Mouse (Mus musculus): ENCODE results near the gene Ccdc12. TPM values are rescaled to one million over a fixed set of nuclear protein-coding genes. Genes with fewer than 3 reads are reported as not detected.

The Ccdc12 gene
- polyA plus RNA-seq, 1 experiment from 2014 or later, result 178 TPM

- H3K27ac ChIP-seq, result peak overlapping the region; percentile 66
Observed at GRCm38 (mm10) chr9:110684100-110684831, 28.0 kb downstream of the Ccdc12 start.

GRCm38 (mm10) chr9:110685187-110685586 is 28.9 kb downstream of the Ccdc12 start:
- H3K27me3 ChIP-seq (ENCODE audit: poor library complexity, severe bottlenecking), result no peaks in the 10 kb centered on the region
- no peak overlapping the region for H3K4me3 ChIP-seq
- H3K4me1 ChIP-seq, result peaks cover 60% of the 10 kb centered on the region
- H3K36me3 ChIP-seq (replicated peaks), result peaks cover 6% of the 10 kb centered on the region
- no peaks in the 10 kb centered on the region for H3K9me3 ChIP-seq
- no peak for DNase-seq (ENCODE audit: extremely low spot score, low spot score)
- peak overlapping the region; percentile 66; the same call in 1 of the 2 replicates for H3K27ac ChIP-seq
- WGBS, result 88% methylated on average over 8 of the region's 8 CpGs

More at GRCm38 (mm10) chr9:110684100-110684831, 28.0 kb downstream of the Ccdc12 start:
- H3K9me3 ChIP-seq, result no peaks in the 10 kb centered on the region
- H3K27me3 ChIP-seq (ENCODE audit: poor library complexity, severe bottlenecking), result no peaks in the 10 kb centered on the region
- WGBS, result 82% methylated on average over 6 of the region's 6 CpGs
- peaks cover 60% of the 10 kb centered on the region for H3K4me1 ChIP-seq
- no peak for DNase-seq (ENCODE audit: extremely low spot score, low spot score)
- H3K4me3 ChIP-seq, result no peak overlapping the region
- H3K36me3 ChIP-seq (replicated peaks), result peaks cover 14% of the 10 kb centered on the region

- Histone ChIP-seq H3K4me1 (peaks cover 60% of the 10 kb centered on the region), H3K36me3 (replicated peaks) (peaks cover 6% of the 10 kb centered on the region; the same call in 1 of the 2 replicates), H3K4me3 (no peak overlapping the region), H3K27me3 (ENCODE audit: poor library complexity, severe bottlenecking) (no peaks in the 10 kb centered on the region), H3K27ac (peak overlapping the region; percentile 66; the same call in 1 of the 2 replicates), H3K9me3 (no peaks in the 10 kb centered on the region)
- 92% methylated on average over 5 of the region's 5 CpGs for WGBS
- no peak for DNase-seq (ENCODE audit: extremely low spot score, low spot score)
Observed at GRCm38 (mm10) chr9:110685591-110685990, 29.3 kb downstream of the Ccdc12 start.

- Histone ChIP-seq H3K27ac (no peak overlapping the region), H3K9me3 (no peaks in the 10 kb centered on the region), H3K36me3 (replicated peaks) (peaks cover 6% of the 10 kb centered on the region), H3K4me3 (no peak overlapping the region), H3K4me1 (peaks cover 51% of the 10 kb centered on the region), H3K27me3 (ENCODE audit: poor library complexity, severe bottlenecking) (no peaks in the 10 kb centered on the region)
- DNase-seq (ENCODE audit: extremely low spot score, low spot score), result no peak
- WGBS, result 64% methylated on average over 3 of the region's 3 CpGs
Observed at GRCm38 (mm10) chr9:110686472-110686871, 30.2 kb downstream of the Ccdc12 start.

GRCm38 (mm10) chr9:110687061-110687460 is 30.8 kb downstream of the Ccdc12 start:
- WGBS, result 65% methylated on average over 5 of the region's 5 CpGs
- no peak overlapping the region for H3K27ac ChIP-seq
- peaks cover 45% of the 10 kb centered on the region for H3K4me1 ChIP-seq
- H3K36me3 ChIP-seq (replicated peaks), result peaks cover 6% of the 10 kb centered on the region
- H3K27me3 ChIP-seq (ENCODE audit: poor library complexity, severe bottlenecking), result no peaks in the 10 kb centered on the region
- H3K9me3 ChIP-seq, result no peaks in the 10 kb centered on the region
- H3K4me3 ChIP-seq, result no peak overlapping the region
- DNase-seq (ENCODE audit: extremely low spot score, low spot score), result no peak

GRCm38 (mm10) chr9:110687846-110688245 is 31.5 kb downstream of the Ccdc12 start:
- DNase-seq (ENCODE audit: extremely low spot score, low spot score), result no peak
- Histone ChIP-seq H3K4me1 (peaks cover 40% of the 10 kb centered on the region), H3K36me3 (replicated peaks) (peaks cover 13% of the 10 kb centered on the region), H3K9me3 (no peaks in the 10 kb centered on the region), H3K27ac (no peak overlapping the region), H3K27me3 (ENCODE audit: poor library complexity, severe bottlenecking) (no peaks in the 10 kb centered on the region), H3K4me3 (no peak overlapping the region)
- 92% methylated on average over 2 of the region's 2 CpGs for WGBS

- no peak for DNase-seq (ENCODE audit: extremely low spot score, low spot score)
- peaks cover 27% of the 10 kb centered on the region for H3K36me3 ChIP-seq (replicated peaks)
- H3K4me3 ChIP-seq, result no peak overlapping the region
- H3K4me1 ChIP-seq, result peaks cover 27% of the 10 kb centered on the region
- H3K27ac ChIP-seq, result no peak overlapping the region
- no peaks in the 10 kb centered on the region for H3K9me3 ChIP-seq
- 94% methylated on average over 8 of the region's 8 CpGs for WGBS
- H3K27me3 ChIP-seq (ENCODE audit: poor library complexity, severe bottlenecking), result no peaks in the 10 kb centered on the region
Observed at GRCm38 (mm10) chr9:110689261-110689779, 33.0 kb downstream of the Ccdc12 start.

- Histone ChIP-seq H3K27ac (no peak overlapping the region), H3K27me3 (ENCODE audit: poor library complexity, severe bottlenecking) (no peaks in the 10 kb centered on the region), H3K36me3 (replicated peaks) (peaks cover 68% of the 10 kb centered on the region), H3K4me3 (no peak overlapping the region), H3K9me3 (no peaks in the 10 kb centered on the region), H3K4me1 (peaks cover 3% of the 10 kb centered on the region; the same call in 1 of the 2 replicates)
- WGBS, result 87% methylated on average over 4 of the region's 4 CpGs
- no peak for DNase-seq (ENCODE audit: extremely low spot score, low spot score)
Observed at GRCm38 (mm10) chr9:110695165-110695755, 39.0 kb downstream of the Ccdc12 start.

- Histone ChIP-seq H3K4me3 (no peak overlapping the region), H3K9me3 (no peaks in the 10 kb centered on the region), H3K27ac (no peak overlapping the region), H3K4me1 (peaks cover 4% of the 10 kb centered on the region; the same call in 1 of the 2 replicates), H3K27me3 (ENCODE audit: poor library complexity, severe bottlenecking) (no peaks in the 10 kb centered on the region), H3K36me3 (replicated peaks) (peaks cover 80% of the 10 kb centered on the region)
- DNase-seq (ENCODE audit: extremely low spot score, low spot score), result no peak
- WGBS, result 94% methylated on average over 5 of the region's 5 CpGs
Observed at GRCm38 (mm10) chr9:110696427-110696826, 40.1 kb downstream of the Ccdc12 start.

GRCm38 (mm10) chr9:110697465-110697864 is 41.2 kb downstream of the Ccdc12 start:
- WGBS, result 86% methylated on average over 3 of the region's 3 CpGs
- DNase-seq (ENCODE audit: extremely low spot score, low spot score), result no peak
- Histone ChIP-seq H3K4me1 (peaks cover 7% of the 10 kb centered on the region; the same call in 1 of the 2 replicates), H3K36me3 (replicated peaks) (peaks cover 84% of the 10 kb centered on the region), H3K27ac (no peak overlapping the region), H3K4me3 (no peak overlapping the region), H3K27me3 (ENCODE audit: poor library complexity, severe bottlenecking) (no peaks in the 10 kb centered on the region), H3K9me3 (no peaks in the 10 kb centered on the region)

GRCm38 (mm10) chr9:110699574-110699973 is 43.3 kb downstream of the Ccdc12 start:
- peaks cover 68% of the 10 kb centered on the region for H3K36me3 ChIP-seq (replicated peaks)
- H3K9me3 ChIP-seq, result no peaks in the 10 kb centered on the region
- H3K27ac ChIP-seq, result no peak overlapping the region
- peaks cover 7% of the 10 kb centered on the region; the same call in 1 of the 2 replicates for H3K4me1 ChIP-seq
- 94% methylated on average over 3 of the region's 3 CpGs for WGBS
- H3K4me3 ChIP-seq, result no peak overlapping the region
- no peak for DNase-seq (ENCODE audit: extremely low spot score, low spot score)
- H3K27me3 ChIP-seq (ENCODE audit: poor library complexity, severe bottlenecking), result no peaks in the 10 kb centered on the region

GRCm38 (mm10) chr9:110701114-110702032 is 45.1 kb downstream of the Ccdc12 start:
- Histone ChIP-seq H3K27me3 (ENCODE audit: poor library complexity, severe bottlenecking) (no peaks in the 10 kb centered on the region), H3K27ac (no peak overlapping the region), H3K9me3 (no peaks in the 10 kb centered on the region), H3K4me3 (no peak overlapping the region), H3K36me3 (replicated peaks) (peaks cover 58% of the 10 kb centered on the region), H3K4me1 (peaks cover 7% of the 10 kb centered on the region; the same call in 1 of the 2 replicates)
- 72% methylated on average over 11 of the region's 12 CpGs for WGBS
- no peak for DNase-seq (ENCODE audit: extremely low spot score, low spot score)

Measured in forebrain, embryonic 10.5 days (tissue).